Mouse (Mus musculus) intestine, embryonic 16.5 days (tissue): ENCODE data around the gene Taar7b. TPM values are rescaled to one million over a fixed set of nuclear protein-coding genes. Genes with fewer than 3 reads are reported as not detected.

Experiments
- ATAC-seq: fragments of 200-750 bp; cut with Nextera tagmentation; 2 replicates; pipeline ENCODE4 v1.8.0; 2017; ENCODE audit warnings: moderate TSS enrichment, moderate library complexity
- H3K27ac ChIP-seq: fragments of 300-500 bp; sonication (generic); 2 replicates; pipeline ENCODE4 v1.5.1; 2014; ENCODE audit warnings: mild to moderate bottlenecking, low read length
- H3K27me3 ChIP-seq: fragments of 300-500 bp; sonication (generic); replicated peaks from 2 replicates; pipeline ENCODE4 v1.6.1; 2014; ENCODE audit warnings: low read length, control low read depth, mixed read lengths; ENCODE audit not compliant: control insufficient read depth, insufficient read depth
- H3K36me3 ChIP-seq: fragments of 300-500 bp; sonication (generic); 2 replicates; pipeline ENCODE4 v1.6.1; 2014; ENCODE audit warnings: low read length, control low read depth; ENCODE audit not compliant: control insufficient read depth, insufficient read depth
- H3K4me1 ChIP-seq: fragments of 300-500 bp; sonication (generic); 2 replicates; pipeline ENCODE4 v1.6.1; 2014; ENCODE audit warnings: low read length, control low read depth, mixed read lengths; ENCODE audit not compliant: control insufficient read depth, insufficient read depth
- H3K4me2 ChIP-seq: fragments of 300-500 bp; sonication (generic); 2 replicates; pipeline ENCODE4 v1.6.1; 2014; ENCODE audit warnings: low read depth, low read length, control low read depth
- H3K4me3 ChIP-seq: fragments of 300-500 bp; sonication (generic); 2 replicates; pipeline ENCODE4 v1.5.1; 2014; ENCODE audit warnings: mild to moderate bottlenecking, low read length
- H3K9ac ChIP-seq: fragments of 300-500 bp; sonication (generic); 2 replicates; pipeline ENCODE4 v1.6.1; 2014; ENCODE audit warnings: low read depth, low read length
- H3K9me3 ChIP-seq: fragments of 300-500 bp; sonication (generic); 2 replicates; pipeline ENCODE4 v1.6.1; 2016; ENCODE audit warnings: low read length, control low read depth; ENCODE audit not compliant: control insufficient read depth
- WGBS: fragments of 180-500 bp; shearing (Covaris S2); extraction: QIAGEN DNeasy Blood & Tissue Kit; methylation state at CpG from one replicate; pipeline ENCODE4 v1.1.7; 2014; 5-methylcytosine and 5-hydroxymethylcytosine counted together
- polyA plus RNA-seq: library from polyadenylated mRNA; unstranded; fragments of >200 nt; fragmentation: Nextera tagmentation; extraction: Ambion mirVana; gene quantifications from 2 replicates; pipeline ENCODE4 v1.2.1, GENCODE M21; 2015

The Taar7b gene
- polyA plus RNA-seq, 1 experiment from 2014 or later: not detected

- Histone ChIP-seq H3K4me3 (no peak overlapping the region), H3K27ac (no peak overlapping the region), H3K4me1 (no peaks in the 10 kb centered on the region), H3K27me3 (no peaks in the 10 kb centered on the region), H3K36me3 (no peaks in the 10 kb centered on the region), H3K9ac (no peak overlapping the region), H3K4me2 (no peak overlapping the region), H3K9me3 (no peaks in the 10 kb centered on the region)
- 47% methylated on average over 16 of the region's 16 CpGs for WGBS
- peak; percentile 87 for ATAC-seq
Observed at GRCm38 (mm10) chr10:23978901-23979705, 20.6 kb upstream of the Taar7b start.

- no peaks in the 10 kb centered on the region for H3K9me3 ChIP-seq
- H3K9ac ChIP-seq: no peak within 1 kb of the TSS
- WGBS: 69% methylated on average over 8 of the region's 8 CpGs
- no peaks in the 10 kb centered on the region for H3K4me1 ChIP-seq
- no peak within 1 kb of the TSS for H3K4me3 ChIP-seq
- no peak for ATAC-seq
- no peak within 1 kb of the TSS for H3K27ac ChIP-seq
- no peaks in the 10 kb centered on the region for H3K27me3 ChIP-seq
- H3K36me3 ChIP-seq: no peaks in the 10 kb centered on the region
- H3K4me2 ChIP-seq: no peak within 1 kb of the TSS
Observed at GRCm38 (mm10) chr10:23985546-23985945, 14.2 kb upstream of the Taar7b start, which contains the start of gene Taar6. Taar6 (minus strand) TSS chr10:23985646.

GRCm38 (mm10) chr10:23986419-23986818 is 13.3 kb upstream of the Taar7b start:
- H3K27ac ChIP-seq: no peak overlapping the region
- H3K27me3 ChIP-seq: no peaks in the 10 kb centered on the region
- H3K9me3 ChIP-seq: no peaks in the 10 kb centered on the region
- no peak overlapping the region for H3K9ac ChIP-seq
- H3K4me1 ChIP-seq: no peaks in the 10 kb centered on the region
- H3K4me3 ChIP-seq: no peak overlapping the region
- no peaks in the 10 kb centered on the region for H3K36me3 ChIP-seq
- H3K4me2 ChIP-seq: no peak overlapping the region
- no peak for ATAC-seq
- WGBS: 81% methylated on average over 5 of the region's 5 CpGs

- Histone ChIP-seq H3K4me3 (no peak within 1 kb of the TSS), H3K27ac (no peak within 1 kb of the TSS), H3K4me1 (no peaks in the 10 kb centered on the region), H3K9ac (no peak within 1 kb of the TSS), H3K9me3 (no peaks in the 10 kb centered on the region), H3K27me3 (no peaks in the 10 kb centered on the region), H3K4me2 (no peak within 1 kb of the TSS), H3K36me3 (no peaks in the 10 kb centered on the region)
- ATAC-seq: no peak
- 79% methylated on average over 3 of the region's 3 CpGs for WGBS
Observed at GRCm38 (mm10) chr10:23993381-23993780, 6.4 kb upstream of the Taar7b start, which contains the start of gene Taar7a. Taar7a (minus strand) TSS chr10:23993481.

- ATAC-seq: no peak
- H3K9ac ChIP-seq: no peak overlapping the region
Observed at GRCm38 (mm10) chr10:24006442-24006841, 6.7 kb downstream of the Taar7b start.

GRCm38 (mm10) chr10:24007034-24007433 is 7.3 kb downstream of the Taar7b start:
- Histone ChIP-seq H3K4me3 (no peak overlapping the region), H3K4me1 (no peaks in the 10 kb centered on the region), H3K27ac (no peak overlapping the region), H3K36me3 (no peaks in the 10 kb centered on the region), H3K9me3 (no peaks in the 10 kb centered on the region), H3K4me2 (no peak overlapping the region), H3K27me3 (no peaks in the 10 kb centered on the region), H3K9ac (no peak overlapping the region)
- no peak for ATAC-seq
- 51% methylated on average over 2 of the region's 2 CpGs for WGBS

More at GRCm38 (mm10) chr10:24006442-24006841, 6.7 kb downstream of the Taar7b start:
- H3K9me3 ChIP-seq: no peaks in the 10 kb centered on the region
- no peak overlapping the region for H3K4me2 ChIP-seq
- H3K27ac ChIP-seq: no peak overlapping the region
- H3K4me1 ChIP-seq: no peaks in the 10 kb centered on the region
- no peaks in the 10 kb centered on the region for H3K27me3 ChIP-seq
- WGBS: 79% methylated on average over 1 of the region's 1 CpGs
- no peaks in the 10 kb centered on the region for H3K36me3 ChIP-seq
- no peak overlapping the region for H3K4me3 ChIP-seq

GRCm38 (mm10) chr10:24008143-24008542 is 8.4 kb downstream of the Taar7b start:
- Histone ChIP-seq H3K27ac (no peak overlapping the region), H3K4me1 (no peaks in the 10 kb centered on the region), H3K27me3 (no peaks in the 10 kb centered on the region), H3K4me2 (no peak overlapping the region), H3K4me3 (no peak overlapping the region), H3K9ac (no peak overlapping the region), H3K9me3 (no peaks in the 10 kb centered on the region), H3K36me3 (no peaks in the 10 kb centered on the region)
- 80% methylated on average over 1 of the region's 1 CpGs for WGBS
- ATAC-seq: no peak

- Histone ChIP-seq H3K36me3 (no peaks in the 10 kb centered on the region), H3K4me3 (no peak within 1 kb of the TSS), H3K27ac (no peak within 1 kb of the TSS), H3K9ac (no peak within 1 kb of the TSS), H3K9me3 (no peaks in the 10 kb centered on the region), H3K4me1 (no peaks in the 10 kb centered on the region), H3K27me3 (no peaks in the 10 kb centered on the region), H3K4me2 (no peak within 1 kb of the TSS)
- ATAC-seq: no peak
Observed at GRCm38 (mm10) chr10:24026922-24027321, 27.2 kb downstream of the Taar7b start, which contains the start of gene Taar7d. Taar7d (plus strand) TSS chr10:24027222.

GRCm38 (mm10) chr10:24031347-24031746 is 31.6 kb downstream of the Taar7b start:
- Histone ChIP-seq H3K27ac (no peak overlapping the region), H3K27me3 (no peaks in the 10 kb centered on the region), H3K9me3 (no peaks in the 10 kb centered on the region), H3K36me3 (no peaks in the 10 kb centered on the region), H3K4me2 (no peak overlapping the region), H3K9ac (no peak overlapping the region), H3K4me3 (no peak overlapping the region), H3K4me1 (no peaks in the 10 kb centered on the region)
- ATAC-seq: no peak
